Mouse (Mus musculus) 3T3-L1 (cell line): ENCODE measurements at regions not wholly inside any gene's neighbourhood (a gene's known extent, or its start where the extent isn't known, plus 50 kb on each side); places are given as distances from the start of the nearest gene placed in this dataset.
"Not testable (repeated sequence)": the region's sequence is repeated elsewhere in the genome, so short reads cannot be mapped to it uniquely, and the experiment has no call there.

Experiments
- DNase-seq: peaks from one replicate; pipeline ENCODE4 v3.0.0-alpha.2; 2015; ENCODE audit warnings: low read depth, low spot score

GRCm38 (mm10) chr3:16533643-16534042, 527.4 kb upstream of the Gm5150 start:
- no peak for DNase-seq

GRCm38 (mm10) chr3:16527511-16527910, 521.3 kb upstream of the Gm5150 start:
- DNase-seq: peak; percentile 71

GRCm38 (mm10) chr3:16488431-16488830, 482.2 kb upstream of the Gm5150 start:
- DNase-seq: not testable (repeated sequence)

- no peak for DNase-seq
Observed at GRCm38 (mm10) chr3:16482750-16483149, 476.5 kb upstream of the Gm5150 start.

- DNase-seq: no peak
Observed at GRCm38 (mm10) chr3:16471360-16471759, 465.1 kb upstream of the Gm5150 start.

- DNase-seq: peak; percentile 81
Observed at GRCm38 (mm10) chr3:16466388-16466787, 460.2 kb upstream of the Gm5150 start.

- no peak for DNase-seq
Observed at GRCm38 (mm10) chr3:16465357-16465756, 459.1 kb upstream of the Gm5150 start.

GRCm38 (mm10) chr3:16464301-16464700, 458.1 kb upstream of the Gm5150 start:
- DNase-seq: no peak

GRCm38 (mm10) chr3:16433033-16433432, 426.8 kb upstream of the Gm5150 start:
- DNase-seq: no peak

- no peak for DNase-seq
Observed at GRCm38 (mm10) chr3:16431819-16432115, 425.5 kb upstream of the Gm5150 start.

- DNase-seq: no peak
Observed at GRCm38 (mm10) chr3:16431082-16431818, 425.0 kb upstream of the Gm5150 start.
